Mouse (Mus musculus) adrenal gland, postnatal 10 days (tissue): ENCODE results near the gene Ino80e. TPM values are rescaled to one million over a fixed set of nuclear protein-coding genes. Genes with fewer than 3 reads are reported as not detected.

ENCODE experiments used
- DNase-seq: peaks from one replicate; pipeline ENCODE4 v3.0.0; 2021; ENCODE audit warnings: mixed read lengths
- total RNA-seq, 2 experiments: library from RNA; stranded (reverse); gene quantifications; 2 replicates each; pipeline ENCODE4 v1.2.3; 2021

The Ino80e gene
- total RNA-seq, 2 experiments from 2014 or later = 35.4 to 45.6 TPM

DNA sequence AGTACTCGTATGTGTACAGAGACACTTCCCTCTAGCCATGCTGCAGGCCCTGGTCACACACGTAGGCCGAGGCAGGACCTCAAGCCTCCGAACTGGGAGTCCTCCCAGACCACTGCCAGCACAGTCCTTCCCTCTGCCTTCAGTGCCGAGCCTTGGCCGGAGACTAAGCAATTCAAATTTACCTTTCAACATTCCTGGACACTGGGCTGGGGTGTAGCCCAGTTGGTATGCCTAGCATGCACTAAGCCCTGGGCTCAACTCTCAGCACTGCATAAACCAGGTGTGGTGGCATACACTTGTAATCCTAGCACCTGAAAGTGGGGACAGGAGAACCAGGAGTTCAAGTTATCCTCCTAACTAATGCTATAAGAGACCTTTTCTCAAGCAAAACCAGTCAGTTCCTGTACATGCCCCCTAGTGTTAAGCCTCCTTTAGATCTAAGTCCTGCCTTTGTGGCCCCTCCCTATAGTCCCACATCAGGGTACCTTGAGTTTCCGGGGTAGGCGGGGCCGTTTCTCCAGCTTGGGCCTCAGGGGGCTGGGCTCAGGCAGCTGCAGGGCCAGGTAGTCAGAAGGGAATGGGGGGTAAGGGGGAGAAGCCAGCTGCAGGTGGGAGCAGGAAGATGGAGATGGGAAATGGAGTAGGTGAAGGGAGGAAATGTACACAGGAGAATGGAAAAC, 5.3 kb downstream of the Ino80e start:
- DNase-seq = no peak

DNA sequence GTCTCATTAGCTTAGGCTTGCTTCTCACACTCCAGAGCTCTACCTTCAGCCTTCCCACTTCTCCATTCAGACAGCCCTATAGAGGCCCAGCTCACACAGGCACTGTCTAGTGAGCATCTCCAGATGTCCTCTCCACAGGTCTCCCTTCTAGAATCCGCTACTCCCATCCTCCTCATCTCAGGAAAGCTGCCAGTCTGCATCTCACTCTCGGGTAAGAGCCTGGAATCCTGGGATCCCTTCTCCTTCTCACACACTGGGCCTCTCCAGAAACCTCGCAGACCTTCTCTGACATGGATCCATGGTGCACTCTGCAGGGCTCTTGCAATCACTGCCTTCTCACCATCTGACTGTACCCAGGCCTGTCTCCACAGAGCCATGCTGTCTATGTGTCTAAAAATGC, 6.5 kb downstream of the Ino80e start:
- DNase-seq = no peak

DNA sequence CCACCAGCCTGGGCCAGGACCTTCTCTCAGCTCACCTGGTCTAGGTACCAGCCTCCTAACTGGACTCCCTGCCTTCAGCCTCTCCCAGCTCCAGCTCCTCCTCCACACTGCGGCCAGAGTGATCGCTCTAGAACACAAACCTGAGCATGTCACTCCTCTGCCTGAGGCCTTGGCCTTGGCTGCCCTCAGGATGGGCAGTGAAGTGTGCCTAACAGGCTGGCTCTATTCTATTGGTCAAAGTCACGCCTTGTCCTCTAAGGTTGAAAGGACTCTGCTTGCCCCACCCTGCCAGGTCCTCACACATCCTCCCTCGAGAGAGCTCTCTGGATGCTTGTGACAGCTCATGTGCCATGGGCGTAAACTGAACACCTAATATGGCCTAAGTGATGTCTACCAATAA, 8.7 kb downstream of the Ino80e start:
- no peak for DNase-seq

- no peak for DNase-seq
These were observed 11.0 kb downstream of the Ino80e start for GRCm38 (mm10) chr7:126851192-126851591.

DNA sequence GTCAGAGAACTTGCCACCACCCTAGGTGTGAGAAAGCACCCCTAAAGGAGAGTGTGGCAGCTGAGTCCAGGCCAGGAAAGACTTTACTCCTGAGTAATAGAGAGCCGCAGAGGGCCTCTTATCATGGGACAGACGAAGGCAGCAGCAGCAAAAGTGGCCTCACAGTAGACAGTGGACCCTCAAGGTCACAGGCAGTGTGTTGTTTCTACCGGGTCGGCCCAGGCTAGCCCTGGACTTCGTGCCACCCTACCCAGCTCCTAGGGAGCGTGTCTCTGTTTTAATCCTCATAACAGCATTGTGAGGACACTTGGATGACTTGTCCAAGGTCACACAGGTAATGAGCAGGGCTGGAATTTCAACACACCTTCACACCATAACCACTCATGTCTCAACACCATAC, 12.0 kb downstream of the Ino80e start:
- no peak for DNase-seq

GRCm38 (mm10) chr7:126848794-126849193, 13.4 kb downstream of the Ino80e start:
- DNase-seq = no peak

GRCm38 (mm10) chr7:126847421-126848398, 14.5 kb downstream of the Ino80e start:
- peak; percentile 43 for DNase-seq

DNA sequence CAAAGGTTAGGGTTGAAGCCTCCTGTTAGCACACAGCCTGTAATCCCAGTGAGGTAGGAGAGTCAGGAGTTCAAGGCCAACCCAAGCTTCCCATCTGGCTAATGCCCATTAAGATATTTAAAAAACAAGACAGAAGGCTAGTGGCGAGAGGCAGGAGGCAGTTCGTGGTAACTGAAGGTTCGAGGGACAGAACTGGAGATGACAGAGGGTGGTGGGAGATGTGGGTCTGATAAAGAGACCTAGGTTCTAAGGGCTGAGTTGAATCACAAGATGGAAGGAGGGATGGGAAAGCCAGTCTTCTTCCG, 15.1 kb downstream of the Ino80e start, which contains the start of gene Doc2a:
TSS of gene Doc2a (plus strand) at position 301 of the 305 bp plus-strand sequence.
- no peak for DNase-seq

GRCm38 (mm10) chr7:126845516-126845915, 16.7 kb downstream of the Ino80e start:
- DNase-seq = no peak

- DNase-seq = no peak
These were observed 18.9 kb downstream of the Ino80e start for GRCm38 (mm10) chr7:126843276-126843675.

DNA sequence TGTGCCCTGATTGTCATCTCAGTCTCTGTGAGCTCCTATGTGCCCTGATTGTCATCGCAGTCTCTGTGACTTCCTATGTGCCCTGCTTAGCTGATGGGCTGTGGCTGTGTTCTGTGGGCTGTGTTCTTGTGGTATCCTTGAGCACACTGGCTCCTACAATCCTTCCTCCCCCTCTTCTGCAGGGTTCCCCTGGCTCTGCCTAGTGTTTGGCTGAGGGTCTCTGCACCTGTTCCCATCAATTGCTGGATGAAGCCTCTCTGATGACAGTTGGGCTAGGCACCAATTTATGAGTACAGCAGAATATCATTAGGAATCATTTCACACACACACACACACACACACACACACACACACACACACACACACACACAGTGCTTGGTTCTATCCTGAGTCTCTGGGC, 28.9 kb downstream of the Ino80e start:
- DNase-seq = no peak

- peak; percentile 89 for DNase-seq
These were observed 30.1 kb downstream of the Ino80e start for GRCm38 (mm10) chr7:126832036-126832598.

GRCm38 (mm10) chr7:126831539-126831938, 30.6 kb downstream of the Ino80e start, which contains the start of gene 4930451I11Rik:
TSS of gene 4930451I11Rik (minus strand) at chr7:126831639.
- DNase-seq = no peak

- no peak for DNase-seq
These were observed 36.2 kb downstream of the Ino80e start for GRCm38 (mm10) chr7:126825952-126826351.

- peak; percentile 67 for DNase-seq
These were observed 36.8 kb downstream of the Ino80e start for GRCm38 (mm10) chr7:126825403-126825802.

- DNase-seq = no peak
These were observed 38.2 kb downstream of the Ino80e start for GRCm38 (mm10) chr7:126823940-126824339.

DNA sequence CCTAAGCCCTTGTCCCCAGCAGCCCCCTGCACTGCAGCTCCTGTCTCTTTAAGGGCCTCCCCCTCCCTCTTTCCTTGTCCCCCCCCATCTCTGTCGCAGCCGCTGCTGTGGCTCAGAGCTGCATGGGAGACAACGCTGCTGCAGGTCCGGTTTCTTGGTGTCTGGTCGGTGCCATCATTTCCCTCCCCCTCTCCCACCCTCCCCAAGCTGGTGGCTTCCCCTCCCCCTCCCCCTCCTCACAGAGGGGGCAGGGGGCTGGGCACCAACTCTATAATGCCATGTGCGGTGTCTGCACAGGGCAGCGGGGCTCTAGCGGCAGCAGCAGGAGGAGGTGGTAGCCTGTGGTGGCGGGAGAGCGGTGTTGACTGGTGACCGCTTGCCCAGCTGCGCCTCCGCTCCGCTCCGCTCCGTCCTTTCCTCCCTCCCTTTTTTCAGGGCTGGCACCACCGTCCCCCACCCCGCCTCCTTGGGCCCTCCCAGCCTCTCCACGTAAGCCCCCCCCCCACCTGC, 38.9 kb downstream of the Ino80e start:
- no peak for DNase-seq

DNA sequence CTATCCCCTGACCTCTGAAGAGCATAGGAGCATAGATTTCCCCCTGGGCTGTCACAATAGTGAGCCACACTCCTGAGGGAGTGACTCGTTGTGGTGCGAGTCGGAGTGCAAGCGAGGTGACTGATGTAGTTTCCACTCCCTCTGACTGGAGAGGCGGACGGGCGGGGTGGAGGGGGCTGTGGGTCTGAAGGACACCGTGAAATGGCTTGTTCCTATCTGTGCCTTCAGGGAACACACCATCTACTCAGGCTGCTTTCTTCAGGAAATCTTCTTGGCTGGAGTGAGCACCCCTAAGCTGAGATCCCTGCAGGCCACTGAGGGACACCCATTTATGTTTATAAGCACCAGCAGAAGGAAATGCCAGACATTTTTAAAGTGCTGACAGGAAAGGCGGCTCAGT, 39.4 kb downstream of the Ino80e start:
- DNase-seq = peak; percentile 67

DNA sequence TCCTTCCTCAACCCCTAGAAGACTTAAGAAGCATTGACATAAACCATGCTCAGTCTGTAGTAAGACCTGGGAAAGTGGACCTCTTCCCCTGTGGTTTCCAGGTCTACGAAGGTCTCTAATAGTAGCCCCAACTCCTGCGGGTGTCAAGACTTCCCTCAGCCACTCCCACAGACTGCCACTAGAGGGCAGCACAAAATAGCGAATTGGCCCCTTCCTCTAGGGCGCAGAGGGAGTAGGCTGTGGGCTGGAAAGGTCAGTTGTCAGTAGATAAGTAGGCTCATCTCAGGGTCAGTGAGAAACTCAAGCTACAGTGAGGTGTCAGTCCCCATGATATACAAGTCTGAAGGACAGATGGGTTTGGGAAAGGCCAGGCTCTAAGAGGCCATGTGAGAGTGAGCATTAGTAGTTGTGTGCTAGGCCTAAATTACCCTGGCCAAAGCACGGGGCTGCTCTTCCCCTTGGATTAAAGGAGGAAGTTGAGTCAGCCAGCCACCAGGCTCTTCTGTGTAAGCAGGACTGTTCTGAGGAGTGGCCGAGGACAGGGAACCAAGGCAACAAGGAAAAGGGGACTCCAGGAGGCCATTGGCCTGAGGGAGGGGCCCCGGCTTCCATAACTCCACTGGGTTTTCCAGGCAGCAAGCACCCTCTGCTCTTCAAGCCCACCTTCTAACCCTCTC, 40.2 kb downstream of the Ino80e start:
- peak; percentile 92 for DNase-seq

GRCm38 (mm10) chr7:126818818-126819217, 43.4 kb downstream of the Ino80e start:
- DNase-seq = no peak

GRCm38 (mm10) chr7:126817595-126817994, 44.6 kb downstream of the Ino80e start:
- DNase-seq = no peak

GRCm38 (mm10) chr7:126816494-126816893, 45.7 kb downstream of the Ino80e start:
- DNase-seq = peak; percentile 58
